Mouse (Mus musculus) midbrain, embryonic 13.5 days (tissue): ENCODE data around the gene Gm20458. TPM values are rescaled to one million over a fixed set of nuclear protein-coding genes. Genes with fewer than 3 reads are reported as not detected.

Source experiments
- ATAC-seq: fragments of 200-750 bp; cut with Nextera tagmentation; 2 replicates; pipeline ENCODE4 v1.8.0; 2017; ENCODE audit warnings: mild to moderate bottlenecking, moderate TSS enrichment, moderate library complexity
- H3K27ac ChIP-seq: fragments of 300-500 bp; sonication (generic); 2 replicates; pipeline ENCODE4 v1.5.1; 2015; ENCODE audit warnings: inconsistent platforms, mild to moderate bottlenecking, moderate library complexity
- H3K27me3 ChIP-seq: fragments of 300-500 bp; sonication (generic); 2 replicates; pipeline ENCODE4 v1.6.1; 2015; ENCODE audit warnings: mild to moderate bottlenecking, inconsistent platforms
- H3K36me3 ChIP-seq: fragments of 300-500 bp; sonication (generic); 2 replicates; pipeline ENCODE4 v1.6.1; 2015; ENCODE audit warnings: mild to moderate bottlenecking, inconsistent platforms
- H3K4me1 ChIP-seq: fragments of 300-500 bp; sonication (generic); replicated peaks from 2 replicates; pipeline ENCODE4 v1.6.1; 2015; ENCODE audit warnings: inconsistent platforms
- H3K4me2 ChIP-seq: fragments of 300-500 bp; sonication (generic); replicated peaks from 2 replicates; pipeline ENCODE4 v1.6.1; 2015; ENCODE audit warnings: moderate library complexity, mild to moderate bottlenecking, inconsistent platforms
- H3K4me3 ChIP-seq: fragments of 300-500 bp; sonication (generic); replicated peaks from 2 replicates; pipeline ENCODE4 v1.5.1; 2015; ENCODE audit warnings: mild to moderate bottlenecking, inconsistent platforms
- H3K9ac ChIP-seq: fragments of 300-500 bp; sonication (generic); replicated peaks from 2 replicates; pipeline ENCODE4 v1.6.1; 2015; ENCODE audit warnings: mild to moderate bottlenecking, inconsistent platforms
- H3K9me3 ChIP-seq: fragments of 300-500 bp; sonication (generic); 2 replicates; pipeline ENCODE4 v1.6.1; 2016; ENCODE audit warnings: mild to moderate bottlenecking, inconsistent platforms
- WGBS: fragments of 180-500 bp; shearing (Covaris S2); methylation state at CpG from one replicate; pipeline ENCODE4 v1.1.7; 2015; 5-methylcytosine and 5-hydroxymethylcytosine counted together
- polyA plus RNA-seq: library from polyadenylated mRNA; unstranded; fragments of >200 nt; fragmentation: Nextera tagmentation; extraction: Ambion mirVana; gene quantifications from 2 replicates; pipeline ENCODE4 v1.2.1, GENCODE M21; 2015

The Gm20458 gene
- polyA plus RNA-seq, 1 experiment from 2014 or later: 5.2 TPM

GRCm38 (mm10) chr2:164446086-164446469 is 14.7 kb upstream of the Gm20458 start:
- Histone ChIP-seq H3K9ac (no peak overlapping the region), H3K4me3 (no peak overlapping the region), H3K4me2 (no peak overlapping the region), H3K9me3 (no peaks in the 10 kb centered on the region), H3K36me3 (no peaks in the 10 kb centered on the region), H3K27ac (no peak overlapping the region), H3K27me3 (peaks cover 24% of the 10 kb centered on the region), H3K4me1 (peaks cover 24% of the 10 kb centered on the region)
- ATAC-seq: no peak
- 86% methylated on average over 3 of the region's 3 CpGs for WGBS

GRCm38 (mm10) chr2:164448140-164448539 is 12.6 kb upstream of the Gm20458 start:
- Histone ChIP-seq H3K4me3 (no peak overlapping the region), H3K27ac (no peak overlapping the region), H3K9ac (no peak overlapping the region), H3K4me1 (peaks cover 6% of the 10 kb centered on the region; the same call in 1 of the 2 replicates), H3K4me2 (no peak overlapping the region), H3K9me3 (no peaks in the 10 kb centered on the region), H3K27me3 (0 out of 2 replicates have a peak, but pooled peaks cover 8% of the 10 kb centered on the region), H3K36me3 (no peaks in the 10 kb centered on the region)
- WGBS: 80% methylated on average over 1 of the region's 1 CpGs
- no peak for ATAC-seq

DNA sequence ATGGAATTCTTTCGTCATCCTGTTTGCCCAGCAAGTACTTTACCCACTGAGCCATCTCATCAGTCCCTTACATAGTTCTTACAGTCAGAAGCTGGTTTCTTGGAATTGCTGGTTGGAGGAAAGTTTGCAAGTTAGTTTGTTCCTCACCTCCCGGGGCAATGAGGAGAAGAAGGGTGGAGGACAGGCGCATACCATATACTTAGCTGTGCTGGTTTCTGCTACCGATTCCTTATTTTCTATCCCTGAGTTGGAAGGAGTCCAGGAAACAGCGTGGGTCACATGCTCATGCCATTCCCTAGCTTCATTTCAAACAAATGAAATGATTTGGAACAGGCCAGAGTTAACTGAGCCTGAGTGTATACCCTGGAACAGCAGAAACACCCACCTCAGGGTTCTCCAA is 11.8 kb upstream of the Gm20458 start:
- ATAC-seq: no peak
- Histone ChIP-seq H3K27me3 (0 out of 2 replicates have a peak, but pooled peaks cover 6% of the 10 kb centered on the region), H3K36me3 (no peaks in the 10 kb centered on the region), H3K9me3 (no peaks in the 10 kb centered on the region), H3K27ac (no peak overlapping the region), H3K4me2 (no peak overlapping the region), H3K4me3 (no peak overlapping the region), H3K4me1 (no peaks in the 10 kb centered on the region), H3K9ac (no peak overlapping the region)
- WGBS: 79% methylated on average over 5 of the region's 5 CpGs

- H3K36me3 ChIP-seq: no peaks in the 10 kb centered on the region
- WGBS: 92% methylated on average over 14 of the region's 14 CpGs
- H3K27ac ChIP-seq: no peak overlapping the region
- no peak overlapping the region for H3K9ac ChIP-seq
- no peak overlapping the region for H3K4me3 ChIP-seq
- no peak overlapping the region for H3K4me2 ChIP-seq
- no peak for ATAC-seq
- H3K27me3 ChIP-seq: 0 out of 2 replicates have a peak, but pooled peaks cover 1% of the 10 kb centered on the region
- no peaks in the 10 kb centered on the region for H3K9me3 ChIP-seq
- H3K4me1 ChIP-seq: no peaks in the 10 kb centered on the region
These were observed 11.3 kb upstream of the Gm20458 start for GRCm38 (mm10) chr2:164449341-164450042.

- 51% methylated on average over 12 of the region's 13 CpGs for WGBS
- Histone ChIP-seq H3K4me3 (no peak overlapping the region), H3K36me3 (no peaks in the 10 kb centered on the region), H3K4me2 (no peak overlapping the region), H3K27me3 (no peaks in the 10 kb centered on the region), H3K9ac (no peak overlapping the region), H3K4me1 (peaks cover 9% of the 10 kb centered on the region), H3K9me3 (no peaks in the 10 kb centered on the region), H3K27ac (no peak overlapping the region)
- ATAC-seq: no peak
These were observed 8.6 kb upstream of the Gm20458 start for GRCm38 (mm10) chr2:164452000-164452676.

GRCm38 (mm10) chr2:164453047-164453757 is 7.6 kb upstream of the Gm20458 start:
- H3K9me3 ChIP-seq: no peaks in the 10 kb centered on the region
- WGBS: 88% methylated on average over 14 of the region's 14 CpGs
- no peaks in the 10 kb centered on the region for H3K36me3 ChIP-seq
- H3K4me2 ChIP-seq: no peak overlapping the region
- no peaks in the 10 kb centered on the region for H3K27me3 ChIP-seq
- H3K4me1 ChIP-seq: peaks cover 10% of the 10 kb centered on the region
- no peak for ATAC-seq
- H3K9ac ChIP-seq: no peak overlapping the region
- H3K27ac ChIP-seq: no peak overlapping the region
- no peak overlapping the region for H3K4me3 ChIP-seq

- no peak overlapping the region for H3K4me2 ChIP-seq
- H3K36me3 ChIP-seq: no peaks in the 10 kb centered on the region
These were observed 6.8 kb upstream of the Gm20458 start for GRCm38 (mm10) chr2:164453887-164454500.

GRCm38 (mm10) chr2:164454846-164455245 is 5.9 kb upstream of the Gm20458 start:
- H3K27ac ChIP-seq: no peak overlapping the region
- no peak overlapping the region for H3K9ac ChIP-seq
- no peak overlapping the region for H3K4me2 ChIP-seq
- H3K4me3 ChIP-seq: no peak overlapping the region
- no peak for ATAC-seq
- no peaks in the 10 kb centered on the region for H3K36me3 ChIP-seq
- H3K9me3 ChIP-seq: no peaks in the 10 kb centered on the region
- no peaks in the 10 kb centered on the region for H3K27me3 ChIP-seq
- 87% methylated on average over 10 of the region's 10 CpGs for WGBS
- peaks cover 10% of the 10 kb centered on the region for H3K4me1 ChIP-seq

More at GRCm38 (mm10) chr2:164453887-164454500, 6.8 kb upstream of the Gm20458 start:
- WGBS: 78% methylated on average over 7 of the region's 7 CpGs
- no peaks in the 10 kb centered on the region for H3K9me3 ChIP-seq
- H3K4me3 ChIP-seq: no peak overlapping the region
- no peak overlapping the region for H3K27ac ChIP-seq
- no peaks in the 10 kb centered on the region for H3K27me3 ChIP-seq
- H3K9ac ChIP-seq: no peak overlapping the region
- no peak for ATAC-seq
- peaks cover 10% of the 10 kb centered on the region for H3K4me1 ChIP-seq

- H3K9ac ChIP-seq: no peak overlapping the region
These were observed 5.2 kb upstream of the Gm20458 start for GRCm38 (mm10) chr2:164455421-164456190.

DNA sequence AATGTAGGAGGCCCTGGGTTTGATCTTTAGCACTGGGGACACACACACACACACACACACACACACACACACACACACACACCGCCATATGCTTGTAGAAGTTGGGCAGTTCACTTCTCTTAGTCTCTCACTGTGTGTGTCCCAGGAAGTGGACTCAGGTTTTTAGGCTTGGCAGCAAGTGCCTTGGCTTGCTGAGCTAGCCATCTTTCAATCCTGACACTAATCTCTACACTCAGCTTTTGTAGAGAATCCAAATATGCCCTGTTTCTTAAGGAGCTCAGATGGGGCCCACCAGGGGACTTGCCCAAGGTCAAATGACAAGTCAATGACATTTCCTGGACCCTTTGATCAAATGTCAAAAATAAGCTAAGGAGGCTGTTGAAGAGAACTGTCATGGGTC is 4.4 kb upstream of the Gm20458 start:
- H3K4me2 ChIP-seq: peak overlapping the region; percentile 38; the same call in 1 of the 2 replicates
- H3K4me1 ChIP-seq: peaks cover 10% of the 10 kb centered on the region
- no peaks in the 10 kb centered on the region for H3K27me3 ChIP-seq
- H3K36me3 ChIP-seq: no peaks in the 10 kb centered on the region
- H3K27ac ChIP-seq: no peak overlapping the region
- no peak overlapping the region for H3K4me3 ChIP-seq
- WGBS: 70% methylated on average over 1 of the region's 1 CpGs
- ATAC-seq: no peak
- H3K9me3 ChIP-seq: no peaks in the 10 kb centered on the region
- H3K9ac ChIP-seq: peak overlapping the region; percentile 55; the same call in 1 of the 2 replicates

More at GRCm38 (mm10) chr2:164455421-164456190, 5.2 kb upstream of the Gm20458 start:
- H3K27ac ChIP-seq: no peak overlapping the region
- no peak overlapping the region for H3K4me3 ChIP-seq
- no peaks in the 10 kb centered on the region for H3K36me3 ChIP-seq
- no peak overlapping the region for H3K4me2 ChIP-seq
- H3K27me3 ChIP-seq: no peaks in the 10 kb centered on the region
- WGBS: 75% methylated on average over 6 of the region's 6 CpGs
- peaks cover 10% of the 10 kb centered on the region for H3K4me1 ChIP-seq
- no peaks in the 10 kb centered on the region for H3K9me3 ChIP-seq
- no peak for ATAC-seq

DNA sequence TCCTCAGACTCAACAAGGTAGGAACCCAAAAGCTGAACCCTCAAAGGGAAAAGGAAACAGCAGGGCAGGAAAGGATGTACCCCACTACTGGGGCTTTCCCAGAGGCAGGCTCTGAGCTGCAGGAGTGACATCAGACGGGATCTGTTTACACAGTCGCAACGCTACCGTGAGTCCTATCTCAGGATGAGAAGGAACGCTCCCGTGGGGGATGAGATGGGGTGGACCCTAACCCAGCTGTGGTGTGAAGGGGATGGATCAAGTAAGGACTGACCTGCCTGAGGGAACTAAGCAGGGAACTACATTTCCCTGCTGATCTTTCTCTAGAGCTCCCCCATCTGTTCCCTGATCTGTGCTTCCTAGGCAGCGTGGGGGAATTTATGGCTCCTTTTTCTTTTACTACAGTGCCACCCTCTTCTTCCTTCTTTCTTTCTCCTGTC is 3.9 kb upstream of the Gm20458 start, which contains the start of gene Sys1:
Gene Sys1 (plus strand): TSS at position 101 of the 437 bp plus-strand sequence.
- Histone ChIP-seq H3K4me3 (0 out of 2 replicates have a peak within 1 kb of the TSS, but pooled peaks have one; percentile 14), H3K36me3 (no peaks in the 10 kb centered on the region), H3K27me3 (no peaks in the 10 kb centered on the region), H3K4me2 (peak within 1 kb of the TSS; percentile 38), H3K27ac (no peak within 1 kb of the TSS), H3K4me1 (peaks cover 13% of the 10 kb centered on the region), H3K9ac (peak within 1 kb of the TSS; percentile 55), H3K9me3 (no peaks in the 10 kb centered on the region)
- ATAC-seq: no peak
- WGBS: 4% methylated on average over 7 of the region's 7 CpGs
